Mouse (Mus musculus): ENCODE results near the gene Arhgap17. TPM values are rescaled to one million over a fixed set of nuclear protein-coding genes. Genes with fewer than 3 reads are reported as not detected.

Arhgap17 gene
- polyA plus RNA-seq, 1 experiment from 2014 or later: 26.6 TPM

DNA sequence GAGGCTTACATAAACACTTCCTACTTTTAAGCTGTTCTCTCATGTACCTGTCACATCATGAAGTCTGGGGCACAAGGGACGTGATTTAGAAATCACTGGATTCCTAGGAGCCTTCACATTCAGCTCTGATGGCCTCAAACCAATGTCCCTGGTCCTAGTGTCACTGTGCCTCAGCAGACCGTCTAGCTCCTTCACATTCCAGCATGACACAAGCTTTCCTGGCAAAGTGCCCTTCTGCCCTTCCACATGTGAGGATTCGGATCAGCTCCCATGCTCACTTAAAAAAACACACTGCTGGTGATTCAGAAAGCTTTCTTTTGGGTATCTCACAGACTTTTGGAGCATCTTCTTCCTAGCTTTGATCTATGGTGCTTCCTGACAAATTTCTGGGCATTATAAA, 71.5 kb downstream of the Arhgap17 start:
- ATAC-seq (ENCODE audit: insufficient number of reproducible peaks, insufficient read depth, low FRiP score, low read depth): no peak
- no peaks in the 10 kb centered on the region for H3K27me3 ChIP-seq (ENCODE audit: control insufficient read depth, insufficient read depth, low read length)
- H3K9me3 ChIP-seq (ENCODE audit: control insufficient read depth, low read depth, low read length): no peaks in the 10 kb centered on the region
- H3K36me3 ChIP-seq (ENCODE audit: control insufficient read depth, insufficient read depth, low read length): peaks cover 39% of the 10 kb centered on the region; the same call in 1 of the 2 replicates
- H3K4me2 ChIP-seq (replicated peaks; ENCODE audit: low read depth, low read length): no peak overlapping the region
- no peak overlapping the region for H3K4me3 ChIP-seq (ENCODE audit: low read depth, low read length)
- no peaks in the 10 kb centered on the region for H3K4me1 ChIP-seq (ENCODE audit: control insufficient read depth, insufficient read depth, low read length)
- H3K27ac ChIP-seq (ENCODE audit: low read length): no peak overlapping the region
- H3K9ac ChIP-seq (replicated peaks; ENCODE audit: low read depth, low read length): no peak overlapping the region
- 64% methylated on average over 3 of the region's 3 CpGs for WGBS

DNA sequence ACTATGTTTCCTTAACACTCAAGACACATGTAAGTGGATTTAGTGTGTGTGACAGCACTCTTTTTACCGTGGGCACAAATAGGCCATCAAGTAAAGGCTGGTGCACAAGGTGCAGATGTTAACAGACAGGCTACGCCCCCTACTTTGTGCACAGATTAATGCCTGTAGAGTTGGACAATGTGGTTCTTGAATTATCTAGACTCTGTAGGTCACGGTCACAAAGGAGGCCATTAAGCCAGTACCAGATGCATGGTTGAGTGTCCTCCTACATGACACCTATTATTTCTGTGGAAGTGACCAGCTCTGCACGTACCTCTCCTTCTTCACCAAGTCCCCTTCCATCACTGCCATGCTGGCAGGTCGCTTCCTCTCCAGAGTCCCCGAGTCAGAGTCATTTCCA, 73.6 kb downstream of the Arhgap17 start:
- Histone ChIP-seq H3K27ac (ENCODE audit: low read length) (no peak overlapping the region), H3K9ac (replicated peaks; ENCODE audit: low read depth, low read length) (no peak overlapping the region), H3K4me2 (replicated peaks; ENCODE audit: low read depth, low read length) (no peak overlapping the region), H3K36me3 (ENCODE audit: control insufficient read depth, insufficient read depth, low read length) (peaks cover 48% of the 10 kb centered on the region), H3K9me3 (ENCODE audit: control insufficient read depth, low read depth, low read length) (no peaks in the 10 kb centered on the region), H3K4me1 (ENCODE audit: control insufficient read depth, insufficient read depth, low read length) (no peaks in the 10 kb centered on the region), H3K27me3 (ENCODE audit: control insufficient read depth, insufficient read depth, low read length) (no peaks in the 10 kb centered on the region), H3K4me3 (ENCODE audit: low read depth, low read length) (no peak overlapping the region)
- WGBS: 92% methylated on average over 6 of the region's 6 CpGs
- ATAC-seq (ENCODE audit: insufficient number of reproducible peaks, insufficient read depth, low FRiP score, low read depth): no peak

DNA sequence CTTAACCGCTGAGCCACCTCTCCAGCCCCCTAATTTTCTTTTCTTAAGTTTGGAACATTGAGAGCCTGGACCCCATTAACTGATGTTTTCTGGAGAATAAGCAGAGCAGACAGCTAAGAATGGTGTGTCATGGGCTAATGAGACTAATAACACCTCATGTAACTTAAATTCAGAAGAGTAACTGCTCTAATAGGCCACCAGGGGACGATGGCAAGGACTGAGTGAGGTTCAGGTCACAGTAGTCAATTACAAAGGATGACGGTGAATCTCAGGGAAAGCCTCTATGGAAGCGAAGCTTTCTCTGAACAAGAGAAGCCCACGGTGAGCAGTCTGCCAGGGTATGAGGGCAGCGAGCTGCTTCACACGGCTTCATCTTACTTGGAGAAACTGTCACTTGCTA, 74.3 kb downstream of the Arhgap17 start:
- Histone ChIP-seq H3K9ac (replicated peaks; ENCODE audit: low read depth, low read length) (no peak overlapping the region), H3K9me3 (ENCODE audit: control insufficient read depth, low read depth, low read length) (no peaks in the 10 kb centered on the region), H3K36me3 (ENCODE audit: control insufficient read depth, insufficient read depth, low read length) (peaks cover 50% of the 10 kb centered on the region), H3K4me2 (replicated peaks; ENCODE audit: low read depth, low read length) (no peak overlapping the region), H3K27me3 (ENCODE audit: control insufficient read depth, insufficient read depth, low read length) (no peaks in the 10 kb centered on the region), H3K4me3 (ENCODE audit: low read depth, low read length) (no peak overlapping the region), H3K4me1 (ENCODE audit: control insufficient read depth, insufficient read depth, low read length) (no peaks in the 10 kb centered on the region), H3K27ac (ENCODE audit: low read length) (no peak overlapping the region)
- no peak for ATAC-seq (ENCODE audit: insufficient number of reproducible peaks, insufficient read depth, low FRiP score, low read depth)
- 88% methylated on average over 7 of the region's 7 CpGs for WGBS

DNA sequence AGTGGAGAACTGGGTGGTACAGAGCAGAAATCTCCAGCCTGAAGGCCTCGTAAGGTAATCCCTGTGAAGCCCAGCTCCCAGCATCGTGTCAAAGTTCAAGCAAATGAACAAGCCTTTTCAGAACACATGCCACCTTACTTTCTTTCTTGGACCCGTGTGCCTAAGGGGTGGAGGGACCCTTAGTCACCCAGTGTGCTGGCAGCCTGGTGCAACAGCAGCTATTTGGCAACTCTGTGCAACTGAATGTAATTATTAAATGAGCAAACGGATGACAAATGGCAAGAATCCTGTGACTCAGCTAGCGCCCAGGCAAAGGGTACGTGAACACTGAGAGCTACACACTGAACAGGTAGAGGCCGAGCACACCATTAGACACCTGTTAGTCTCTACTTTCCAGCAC, 75.8 kb downstream of the Arhgap17 start:
- H3K27ac ChIP-seq (ENCODE audit: low read length): no peak overlapping the region
- no peaks in the 10 kb centered on the region for H3K27me3 ChIP-seq (ENCODE audit: control insufficient read depth, insufficient read depth, low read length)
- ATAC-seq (ENCODE audit: insufficient number of reproducible peaks, insufficient read depth, low FRiP score, low read depth): no peak
- peaks cover 42% of the 10 kb centered on the region for H3K36me3 ChIP-seq (ENCODE audit: control insufficient read depth, insufficient read depth, low read length)
- H3K9ac ChIP-seq (replicated peaks; ENCODE audit: low read depth, low read length): no peak overlapping the region
- H3K9me3 ChIP-seq (ENCODE audit: control insufficient read depth, low read depth, low read length): no peaks in the 10 kb centered on the region
- no peak overlapping the region for H3K4me2 ChIP-seq (replicated peaks; ENCODE audit: low read depth, low read length)
- H3K4me1 ChIP-seq (ENCODE audit: control insufficient read depth, insufficient read depth, low read length): no peaks in the 10 kb centered on the region
- no peak overlapping the region for H3K4me3 ChIP-seq (ENCODE audit: low read depth, low read length)
- 80% methylated on average over 7 of the region's 7 CpGs for WGBS

DNA sequence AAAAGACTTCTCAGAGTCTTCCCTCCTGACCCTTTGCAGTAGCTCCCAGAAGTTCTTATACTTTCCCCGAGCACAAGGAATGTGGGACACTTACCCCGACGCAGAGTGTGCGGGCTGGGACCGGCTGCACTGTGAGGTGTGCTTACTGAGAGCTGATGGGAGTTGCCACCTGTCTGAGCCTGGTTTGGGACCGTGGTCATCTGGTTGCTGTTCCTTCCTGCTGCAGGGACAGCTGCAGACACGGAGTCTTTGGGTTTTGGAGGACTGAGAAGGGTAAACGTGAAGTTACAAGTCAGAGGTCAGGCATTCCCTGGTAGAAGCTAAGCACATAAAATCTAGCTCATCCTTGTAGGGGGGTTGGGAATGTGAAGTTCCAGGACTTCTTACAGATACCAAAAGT, 77.8 kb downstream of the Arhgap17 start:
- 81% methylated on average over 8 of the region's 8 CpGs for WGBS
- Histone ChIP-seq H3K36me3 (ENCODE audit: control insufficient read depth, insufficient read depth, low read length) (peaks cover 42% of the 10 kb centered on the region), H3K4me2 (replicated peaks; ENCODE audit: low read depth, low read length) (no peak overlapping the region), H3K4me3 (ENCODE audit: low read depth, low read length) (no peak overlapping the region), H3K27me3 (ENCODE audit: control insufficient read depth, insufficient read depth, low read length) (no peaks in the 10 kb centered on the region), H3K9me3 (ENCODE audit: control insufficient read depth, low read depth, low read length) (no peaks in the 10 kb centered on the region), H3K4me1 (ENCODE audit: control insufficient read depth, insufficient read depth, low read length) (no peaks in the 10 kb centered on the region), H3K27ac (ENCODE audit: low read length) (no peak overlapping the region), H3K9ac (replicated peaks; ENCODE audit: low read depth, low read length) (no peak overlapping the region)
- ATAC-seq (ENCODE audit: insufficient number of reproducible peaks, insufficient read depth, low FRiP score, low read depth): no peak

DNA sequence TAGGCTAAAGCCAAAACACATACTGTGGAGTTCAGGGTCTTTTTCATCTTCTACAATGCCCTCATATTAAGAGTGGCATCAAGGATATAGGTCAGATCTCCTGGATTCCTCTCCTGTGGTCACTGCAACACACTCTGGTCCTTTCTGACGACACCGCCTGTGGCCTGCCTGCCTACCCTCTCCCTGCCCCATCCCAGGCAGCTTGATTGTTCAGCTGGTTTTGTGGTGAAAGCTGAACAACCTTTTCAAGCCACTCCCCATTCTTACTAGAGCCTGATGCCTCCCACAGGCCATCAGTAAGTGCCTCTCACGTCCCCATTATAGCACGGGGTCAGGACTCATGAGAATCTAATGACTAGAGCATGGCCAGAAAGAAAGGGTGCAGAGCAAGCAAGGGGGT, 80.5 kb downstream of the Arhgap17 start:
- Histone ChIP-seq H3K9me3 (ENCODE audit: control insufficient read depth, low read depth, low read length) (no peaks in the 10 kb centered on the region), H3K27me3 (ENCODE audit: control insufficient read depth, insufficient read depth, low read length) (no peaks in the 10 kb centered on the region), H3K4me1 (ENCODE audit: control insufficient read depth, insufficient read depth, low read length) (no peaks in the 10 kb centered on the region), H3K9ac (replicated peaks; ENCODE audit: low read depth, low read length) (no peak overlapping the region), H3K36me3 (ENCODE audit: control insufficient read depth, insufficient read depth, low read length) (peaks cover 42% of the 10 kb centered on the region), H3K4me3 (ENCODE audit: low read depth, low read length) (no peak overlapping the region), H3K4me2 (replicated peaks; ENCODE audit: low read depth, low read length) (no peak overlapping the region), H3K27ac (ENCODE audit: low read length) (no peak overlapping the region)
- 76% methylated on average over 4 of the region's 4 CpGs for WGBS
- no peak for ATAC-seq (ENCODE audit: insufficient number of reproducible peaks, insufficient read depth, low FRiP score, low read depth)

DNA sequence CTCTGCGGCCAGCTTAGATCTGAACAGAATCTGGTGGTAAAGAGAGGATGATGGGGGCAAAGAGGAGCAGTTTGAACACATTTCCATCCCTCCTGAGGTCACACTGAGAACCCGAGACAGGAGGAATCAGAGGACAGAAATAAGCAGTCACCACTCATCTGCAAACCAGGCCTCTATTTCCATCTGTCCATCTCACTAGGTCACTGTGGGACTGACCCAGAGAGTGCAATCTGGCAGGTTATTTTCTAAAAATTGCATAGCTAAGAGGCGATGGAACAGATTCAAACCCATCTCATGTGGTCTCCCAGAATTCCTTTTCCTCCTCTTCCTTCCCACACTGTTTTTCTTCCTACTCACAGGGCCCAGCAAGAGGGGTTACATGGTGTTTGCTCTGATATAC, 81.8 kb downstream of the Arhgap17 start:
- Histone ChIP-seq H3K36me3 (ENCODE audit: control insufficient read depth, insufficient read depth, low read length) (peaks cover 37% of the 10 kb centered on the region), H3K4me1 (ENCODE audit: control insufficient read depth, insufficient read depth, low read length) (no peaks in the 10 kb centered on the region), H3K27ac (ENCODE audit: low read length) (no peak overlapping the region), H3K4me2 (replicated peaks; ENCODE audit: low read depth, low read length) (no peak overlapping the region), H3K4me3 (ENCODE audit: low read depth, low read length) (no peak overlapping the region), H3K27me3 (ENCODE audit: control insufficient read depth, insufficient read depth, low read length) (no peaks in the 10 kb centered on the region), H3K9me3 (ENCODE audit: control insufficient read depth, low read depth, low read length) (no peaks in the 10 kb centered on the region), H3K9ac (replicated peaks; ENCODE audit: low read depth, low read length) (no peak overlapping the region)
- 87% methylated on average over 3 of the region's 3 CpGs for WGBS
- ATAC-seq (ENCODE audit: insufficient number of reproducible peaks, insufficient read depth, low FRiP score, low read depth): no peak

DNA sequence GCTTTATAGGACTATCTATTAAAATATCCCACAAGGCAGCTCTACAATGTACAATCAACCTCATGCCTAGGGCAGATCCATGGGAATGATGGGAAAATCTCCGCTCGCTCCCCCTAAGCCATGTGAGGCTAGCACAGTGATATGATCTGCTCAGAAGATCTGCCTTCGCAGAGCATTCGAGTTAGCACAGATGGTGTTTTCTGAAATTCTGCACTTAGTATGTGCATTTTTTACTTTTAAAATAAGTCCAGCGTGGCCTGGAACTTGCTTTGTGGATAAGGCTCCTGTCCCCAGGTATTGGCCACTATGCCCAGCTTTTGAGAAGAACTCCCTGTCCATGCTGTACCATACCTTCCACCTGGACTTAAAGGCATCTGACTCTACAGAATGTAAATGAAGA, 83.8 kb downstream of the Arhgap17 start:
- WGBS: 96% methylated on average over 5 of the region's 5 CpGs
- Histone ChIP-seq H3K9ac (replicated peaks; ENCODE audit: low read depth, low read length) (no peak overlapping the region), H3K9me3 (ENCODE audit: control insufficient read depth, low read depth, low read length) (no peaks in the 10 kb centered on the region), H3K27ac (ENCODE audit: low read length) (no peak overlapping the region), H3K27me3 (ENCODE audit: control insufficient read depth, insufficient read depth, low read length) (no peaks in the 10 kb centered on the region), H3K36me3 (ENCODE audit: control insufficient read depth, insufficient read depth, low read length) (peaks cover 28% of the 10 kb centered on the region), H3K4me2 (replicated peaks; ENCODE audit: low read depth, low read length) (no peak overlapping the region), H3K4me1 (ENCODE audit: control insufficient read depth, insufficient read depth, low read length) (no peaks in the 10 kb centered on the region), H3K4me3 (ENCODE audit: low read depth, low read length) (no peak overlapping the region)
- ATAC-seq (ENCODE audit: insufficient number of reproducible peaks, insufficient read depth, low FRiP score, low read depth): no peak

DNA sequence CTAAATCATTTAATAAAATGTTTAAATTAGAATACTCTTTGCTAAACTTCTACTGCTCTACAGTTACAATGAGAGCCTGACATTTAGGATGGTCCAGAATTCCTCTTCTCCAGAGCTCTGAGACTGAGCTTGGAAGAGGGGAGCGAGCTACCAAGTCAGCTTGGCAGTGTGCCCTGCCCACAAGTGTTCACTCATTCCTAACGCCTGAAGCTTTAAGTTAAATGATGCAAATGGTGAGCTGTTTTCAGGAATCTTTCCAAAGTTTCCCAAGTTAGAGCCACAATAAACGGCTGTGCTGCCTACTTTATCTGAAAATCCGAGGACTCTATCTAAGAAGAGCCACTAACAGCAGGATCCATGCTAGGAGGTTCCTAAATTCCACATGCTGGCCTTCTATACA, 85.9 kb downstream of the Arhgap17 start:
- no peak overlapping the region for H3K4me3 ChIP-seq (ENCODE audit: low read depth, low read length)
- H3K4me2 ChIP-seq (replicated peaks; ENCODE audit: low read depth, low read length): no peak overlapping the region
- H3K36me3 ChIP-seq (ENCODE audit: control insufficient read depth, insufficient read depth, low read length): peaks cover 33% of the 10 kb centered on the region
- no peaks in the 10 kb centered on the region for H3K27me3 ChIP-seq (ENCODE audit: control insufficient read depth, insufficient read depth, low read length)
- no peaks in the 10 kb centered on the region for H3K9me3 ChIP-seq (ENCODE audit: control insufficient read depth, low read depth, low read length)
- WGBS: 73% methylated on average over 4 of the region's 4 CpGs
- no peak overlapping the region for H3K9ac ChIP-seq (replicated peaks; ENCODE audit: low read depth, low read length)
- ATAC-seq (ENCODE audit: insufficient number of reproducible peaks, insufficient read depth, low FRiP score, low read depth): no peak
- H3K27ac ChIP-seq (ENCODE audit: low read length): no peak overlapping the region
- no peaks in the 10 kb centered on the region for H3K4me1 ChIP-seq (ENCODE audit: control insufficient read depth, insufficient read depth, low read length)
